In the genomic region with DNA sequence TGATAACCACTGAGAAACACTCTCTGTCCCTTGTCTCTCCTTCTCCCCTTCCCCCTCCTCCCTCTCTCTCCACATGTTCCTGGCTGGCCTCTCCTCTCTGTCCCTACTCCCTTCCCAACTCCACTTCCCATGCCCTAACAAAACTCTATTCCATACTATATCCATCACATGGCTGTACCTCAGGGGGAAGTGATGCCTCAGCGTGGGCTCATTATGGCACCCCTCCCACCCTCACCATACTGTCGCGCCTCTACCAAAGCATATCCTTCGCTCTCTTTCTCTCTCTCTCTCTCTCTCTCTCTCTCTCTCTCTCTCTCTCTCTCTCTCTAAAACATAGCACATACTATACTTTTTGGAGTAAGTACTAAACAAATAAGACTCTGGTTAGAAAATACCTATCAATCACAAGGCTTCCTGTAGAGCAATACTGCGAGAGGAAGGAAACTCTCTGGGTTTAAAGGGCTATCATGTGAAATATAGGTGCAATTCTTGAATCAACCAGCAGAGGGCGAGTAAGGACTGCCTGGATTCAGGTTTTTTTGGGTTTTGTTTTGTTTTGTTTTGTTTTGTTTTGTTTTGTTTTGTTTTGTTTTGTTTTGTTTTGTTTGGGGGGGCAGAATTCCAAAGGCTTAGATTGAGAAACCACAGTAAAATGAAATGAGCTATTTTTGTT, we compare ENCODE assay signal across 9 mouse cellular contexts. TPM values are rescaled to one million over a fixed set of nuclear protein-coding genes. Genes with fewer than 3 reads are reported as not detected.
DNase-seq lines count a peak whose midpoint lies in the region; ATAC-seq and TF ChIP-seq lines count a peak whose summit lies in the region.
"Had no signal": no experiment of that assay in that cellular context is flagged by ENCODE, and none has a peak within 500 bp of the region (broad histone marks: within the 10 kb centered on the region; RNA-seq: fewer than 3 reads in every experiment).

No protein-coding gene starts in this region.

- no peaks in the 10 kb centered on the region for H3K4me1 ChIP-seq in heart, postnatal 0 days (ENCODE audit: control insufficient read depth, insufficient read depth)
- H3K4me1 ChIP-seq in heart, embryonic 12.5 days (replicated peaks), result no peaks in the 10 kb centered on the region
- H3K4me1 ChIP-seq in lung, postnatal 0 days (ENCODE audit: insufficient read depth, low read depth, low read length), result no peaks in the 10 kb centered on the region
- H3K4me1 ChIP-seq in intestine, embryonic 15.5 days (replicated peaks), result no peaks in the 10 kb centered on the region

- no peak overlapping the region for H3K4me2 ChIP-seq in heart, postnatal 0 days (ENCODE audit: low read depth, low read length)
- H3K4me2 ChIP-seq in heart, embryonic 12.5 days, result no peak overlapping the region
- no peak overlapping the region for H3K4me2 ChIP-seq in lung, postnatal 0 days (replicated peaks; ENCODE audit: low read depth, low read length)
- no peak overlapping the region for H3K4me2 ChIP-seq in intestine, embryonic 15.5 days (replicated peaks)

- no peak overlapping the region for H3K27ac ChIP-seq in heart, postnatal 0 days (ENCODE audit: low read depth)
- no peak overlapping the region for H3K27ac ChIP-seq in heart, embryonic 12.5 days (ENCODE audit: poor library complexity, severe bottlenecking)
- H3K27ac ChIP-seq in lung, postnatal 0 days (ENCODE audit: low read length), result no peak overlapping the region
- no peak overlapping the region for H3K27ac ChIP-seq in intestine, embryonic 15.5 days

- no peaks in the 10 kb centered on the region for H3K36me3 ChIP-seq in heart, postnatal 0 days (replicated peaks; ENCODE audit: control insufficient read depth, insufficient read depth, low read length)
- no peaks in the 10 kb centered on the region for H3K36me3 ChIP-seq in heart, embryonic 12.5 days
- no peaks in the 10 kb centered on the region for H3K36me3 ChIP-seq in lung, postnatal 0 days (ENCODE audit: insufficient read depth, low read length)
- no peaks in the 10 kb centered on the region for H3K36me3 ChIP-seq in intestine, embryonic 15.5 days

- no peak overlapping the region for H3K9ac ChIP-seq in heart, postnatal 0 days (replicated peaks; ENCODE audit: low read depth, low read length)
- no peak overlapping the region for H3K9ac ChIP-seq in heart, embryonic 12.5 days
- H3K9ac ChIP-seq in lung, postnatal 0 days (replicated peaks; ENCODE audit: low read depth), result no peak overlapping the region
- H3K9ac ChIP-seq in intestine, embryonic 15.5 days, result no peak overlapping the region

- no peak for TF ChIP-seq POLR2A in brain, embryonic 14.5 days (IDR thresholded peaks at IDR 0.05; ENCODE audit: borderline replicate concordance, extremely low read depth, insufficient read depth, insufficient read length, poor library complexity, severe bottlenecking)

- DNase-seq in heart, postnatal 0 days (ENCODE audit: low spot score), result no peak
- peak; percentile 28 for DNase-seq in lung, postnatal 0 days (ENCODE audit: low spot score)
- DNase-seq in lung, postnatal 4 days, result no peak
- peak; percentile 51 for DNase-seq in brain, embryonic 14.5 days (ENCODE audit: low read depth)
- peak; percentile 3 for DNase-seq in lung, postnatal 25 days (ENCODE audit: low spot score)
- DNase-seq in gastrocnemius, postnatal 14 days, result no peak

- no peak for ATAC-seq in heart, postnatal 0 days (ENCODE audit: insufficient read depth, low read depth)
- no peak for ATAC-seq in heart, embryonic 12.5 days (ENCODE audit: insufficient number of reproducible peaks, low FRiP score)
- no peak for ATAC-seq in lung, postnatal 0 days
- ATAC-seq in intestine, embryonic 15.5 days, result no peak

- intact Hi-C loops in gastrocnemius, postnatal 14 days (cut with DNase I; ENCODE audit: low total_unique reads), result no loop called here

- no peaks in the 10 kb centered on the region for H3K9me3 ChIP-seq in heart, postnatal 0 days (replicated peaks; ENCODE audit: control insufficient read depth, low read length)
- no peaks in the 10 kb centered on the region for H3K9me3 ChIP-seq in heart, embryonic 12.5 days (replicated peaks)
- no peaks in the 10 kb centered on the region for H3K9me3 ChIP-seq in lung, postnatal 0 days (ENCODE audit: low read length)
- no peaks in the 10 kb centered on the region for H3K9me3 ChIP-seq in intestine, embryonic 15.5 days

- H3K27me3 ChIP-seq in heart, postnatal 0 days (ENCODE audit: control insufficient read depth, insufficient read depth, low read length), result no peaks in the 10 kb centered on the region
- no peaks in the 10 kb centered on the region for H3K27me3 ChIP-seq in heart, embryonic 12.5 days (replicated peaks)
- no peaks in the 10 kb centered on the region for H3K27me3 ChIP-seq in lung, postnatal 0 days (replicated peaks; ENCODE audit: insufficient read depth, low read length)
- no peaks in the 10 kb centered on the region for H3K27me3 ChIP-seq in intestine, embryonic 15.5 days (replicated peaks)

- no peak for TF ChIP-seq EP300 in heart, postnatal 0 days (IDR thresholded peaks at IDR 0.05; ENCODE audit: low read depth)
- TF ChIP-seq EP300 in lung, postnatal 0 days (IDR thresholded peaks at IDR 0.05), result no peak

- H3K4me3 ChIP-seq in heart, postnatal 0 days (ENCODE audit: low read depth, low read length), result no peak overlapping the region
- no peak overlapping the region for H3K4me3 ChIP-seq in heart, embryonic 12.5 days
- no peak overlapping the region for H3K4me3 ChIP-seq in lung, postnatal 0 days (ENCODE audit: low read depth, low read length)
- no peak overlapping the region for H3K4me3 ChIP-seq in intestine, embryonic 15.5 days (replicated peaks)

- peak; percentile 72 for TF ChIP-seq CTCF in heart, postnatal 0 days (IDR thresholded peaks at IDR 0.05; ENCODE audit: low read depth)
- TF ChIP-seq CTCF in lung, postnatal 0 days (IDR thresholded peaks at IDR 0.05), result peak; percentile 80
- TF ChIP-seq CTCF in brain, embryonic 14.5 days (IDR thresholded peaks at IDR 0.05; ENCODE audit: borderline replicate concordance, extremely low read depth, insufficient read depth, insufficient read length), result peak; percentile 45; the same call in 1 of the 2 replicates

- whole genome bisulfite sequencing in heart, postnatal 0 days, result 44% methylated on average over 6 of the region's 6 CpGs
- 51% methylated on average over 6 of the region's 6 CpGs for WGBS in heart, embryonic 12.5 days
- 54% methylated on average over 6 of the region's 6 CpGs for WGBS in lung, postnatal 0 days
- WGBS in intestine, embryonic 15.5 days, result 55% methylated on average over 6 of the region's 6 CpGs

RNA-seq across cellular contexts. Expression of a gene that starts 32.4 kb away (rescaled TPM):
- not detected in 2 replicates for total RNA-seq in heart, postnatal 0 days (2014; rRNA removed; ENCODE audit: low replicate concordance)
- 0.08 and 0.29 TPM in 2 replicates for polyA plus RNA-seq in heart, postnatal 0 days (2015; fragmentation: Nextera tagmentation; extraction: Ambion mirVana)
- 0.86 and 1.1 TPM in 2 replicates for polyA plus RNA-seq in heart, embryonic 12.5 days (2016; fragmentation: Nextera tagmentation; extraction: Ambion mirVana)
- 1.1 and 1.2 TPM in 2 replicates for polyA plus RNA-seq in lung, postnatal 0 days (2015; fragmentation: Nextera tagmentation; extraction: Ambion mirVana)
- 5.8 and 7.6 TPM in 2 replicates for polyA plus RNA-seq in brain, embryonic 14.5 days (2012; rRNA removed)
- polyA plus RNA-seq in intestine, embryonic 15.5 days (2015; fragmentation: Nextera tagmentation; extraction: Ambion mirVana), result 0.21 and 0.23 TPM in 2 replicates
- total RNA-seq in gastrocnemius, postnatal 14 days (2021), result not detected

RNA-seq across cellular contexts. Expression of a gene that starts 36.1 kb away (rescaled TPM):
- not detected in 2 replicates for total RNA-seq in heart, postnatal 0 days (2014; rRNA removed; ENCODE audit: low replicate concordance)
- not detected in 2 replicates for polyA plus RNA-seq in heart, postnatal 0 days (2015; fragmentation: Nextera tagmentation; extraction: Ambion mirVana)
- polyA plus RNA-seq in heart, embryonic 12.5 days (2016; fragmentation: Nextera tagmentation; extraction: Ambion mirVana), result not detected in 2 replicates
- not detected in 2 replicates for polyA plus RNA-seq in lung, postnatal 0 days (2015; fragmentation: Nextera tagmentation; extraction: Ambion mirVana)
- polyA plus RNA-seq in brain, embryonic 14.5 days (2012; rRNA removed), result 0.10 TPM in 1 of 2 replicates, not detected in the other
- not detected in 2 replicates for polyA plus RNA-seq in intestine, embryonic 15.5 days (2015; fragmentation: Nextera tagmentation; extraction: Ambion mirVana)
- not detected for total RNA-seq in gastrocnemius, postnatal 14 days (2021)
- polyA plus RNA-seq: heart, embryonic 14.5 days had no signal

Comparison
In these comparisons a context has a peak if more than half of its experiments do, and no peak if none do; other contexts are left out.
1. DNase-seq: peak in lung, postnatal 0 days (single experiment), brain, embryonic 14.5 days (single experiment) and lung, postnatal 25 days (single experiment); none in heart, postnatal 0 days (single experiment), lung, postnatal 4 days (0 of 2) and gastrocnemius, postnatal 14 days (single experiment).
2. Peak in every context shown above with its lines, with median percentiles within 50 percentile points of each other: CTCF ChIP-seq.